In the genomic region with DNA sequence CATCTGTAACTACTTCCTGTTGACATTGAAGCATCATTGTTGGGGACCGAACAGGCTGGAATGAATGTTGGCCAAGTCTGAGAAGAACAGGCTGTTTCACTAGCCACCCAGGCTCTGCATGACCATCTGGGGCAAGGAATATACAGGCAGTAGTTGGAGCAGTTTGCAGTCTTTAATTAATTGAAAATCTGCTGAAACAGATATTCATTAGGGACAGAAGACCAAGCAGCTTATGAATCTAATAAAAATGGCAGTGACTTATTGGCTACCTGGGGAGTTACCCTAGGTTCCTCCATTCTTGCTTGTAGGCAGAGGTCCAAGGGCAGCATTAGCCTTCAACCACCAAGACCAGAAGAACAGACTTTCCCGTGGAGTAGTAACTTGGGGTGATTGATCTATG, we compare ENCODE assay signal across 6 mouse cellular contexts.
"Had no signal": no experiment of that assay in that cellular context is flagged by ENCODE, and none has a peak within 500 bp of the region (broad histone marks: within the 10 kb centered on the region; RNA-seq: fewer than 3 reads in every experiment).

No protein-coding gene starts in this region.

- DNase-seq: kidney, postnatal 25 days; layer of hippocampus, adult 9-11 months; liver, postnatal 0 days; lung, embryonic 14.5 days; thymus, adult 18-20 months; thymus, postnatal 36 days had no signal
